Mouse (Mus musculus): ENCODE data around the gene Duxf3.
"Not testable (repeated sequence)": the region's sequence is repeated elsewhere in the genome, so short reads cannot be mapped to it uniquely, and the experiment has no call there.

The Duxf3 gene

GRCm38 (mm10) chr10:58232641-58232969, at the start of gene Duxf3:
Gene Duxf3 (minus strand): TSS chr10:58232675.
- not testable (repeated sequence) for DNase-seq (ENCODE audit: low spot score in 2 of 2)

GRCm38 (mm10) chr10:58282238-58282637, 49.8 kb upstream of the Duxf3 start:
- no peak for DNase-seq (ENCODE audit: low spot score in 2 of 2)

- no peak for DNase-seq (ENCODE audit: low spot score in 2 of 2)
Measured at GRCm38 (mm10) chr10:58258466-58258865, 26.0 kb upstream of the Duxf3 start.

- no peak for DNase-seq (ENCODE audit: low spot score in 2 of 2)
Measured at GRCm38 (mm10) chr10:58255954-58256353, 23.5 kb upstream of the Duxf3 start.

GRCm38 (mm10) chr10:58255213-58255892, 22.9 kb upstream of the Duxf3 start, which contains the start of gene Gcc2:
Gene Gcc2 (plus strand): TSS chr10:58255497.
- peak; percentile 94 to 95 for DNase-seq (ENCODE audit: low spot score in 2 of 2)

- no peak for DNase-seq (ENCODE audit: low spot score in 2 of 2)
Measured at GRCm38 (mm10) chr10:58254635-58255175, 22.2 kb upstream of the Duxf3 start.

GRCm38 (mm10) chr10:58249535-58249934, 17.1 kb upstream of the Duxf3 start:
- DNase-seq (ENCODE audit: low spot score in 2 of 2), result no peak

GRCm38 (mm10) chr10:58238984-58239740, 6.7 kb upstream of the Duxf3 start:
- DNase-seq (ENCODE audit: low spot score in 2 of 2), result peak; percentile 63 to 65

- DNase-seq (ENCODE audit: low spot score in 2 of 2), result no peak
Measured at GRCm38 (mm10) chr10:58236613-58237012, 4.1 kb upstream of the Duxf3 start, which contains the start of gene Gm4981. Gene Gm4981 (minus strand): TSS chr10:58236701.

- DNase-seq (ENCODE audit: low spot score in 2 of 2), result not testable (repeated sequence)
Measured at GRCm38 (mm10) chr10:58234985-58235384, 2.5 kb upstream of the Duxf3 start.

- DNase-seq (ENCODE audit: low spot score in 2 of 2), result not testable (repeated sequence)
Measured at GRCm38 (mm10) chr10:58233740-58234121, 1.3 kb upstream of the Duxf3 start.

- not testable (repeated sequence) for DNase-seq (ENCODE audit: low spot score in 2 of 2)
Measured at GRCm38 (mm10) chr10:58233054-58233739, 722 bp upstream of the Duxf3 start.

- DNase-seq (ENCODE audit: low spot score in 2 of 2), result peak; percentile 74 to 81
Measured at GRCm38 (mm10) chr10:58231779-58232640, 465 bp downstream of the Duxf3 start.

GRCm38 (mm10) chr10:58231088-58231487, 1.4 kb downstream of the Duxf3 start:
- DNase-seq (ENCODE audit: low spot score in 2 of 2), result peak in 1 of 2 experiments; percentile 61

- not testable (repeated sequence) for DNase-seq (ENCODE audit: low spot score in 2 of 2)
Measured at GRCm38 (mm10) chr10:58230021-58230420, 2.5 kb downstream of the Duxf3 start.

GRCm38 (mm10) chr10:58227798-58228197, 4.7 kb downstream of the Duxf3 start:
- DNase-seq (ENCODE audit: low spot score in 2 of 2), result not testable (repeated sequence)

- not testable (repeated sequence) for DNase-seq (ENCODE audit: low spot score in 2 of 2)
Measured at GRCm38 (mm10) chr10:58226357-58226756, 6.1 kb downstream of the Duxf3 start.

GRCm38 (mm10) chr10:58224827-58225785, 7.4 kb downstream of the Duxf3 start, which contains the start of gene AW822073:
Gene AW822073 (minus strand): TSS chr10:58224930.
- peak in 1 of 2 experiments; percentile 63 for DNase-seq (ENCODE audit: low spot score in 2 of 2)

- DNase-seq (ENCODE audit: low spot score in 2 of 2), result peak; percentile 69 to 73
Measured at GRCm38 (mm10) chr10:58223972-58224805, 8.3 kb downstream of the Duxf3 start.
